13 mouse cellular contexts compared by ENCODE assay signal in genomic region chr11:21010867-21011266, GRCm38 (mm10).
DNase-seq lines count a peak whose midpoint lies in the region; ATAC-seq and TF ChIP-seq lines count a peak whose summit lies in the region.
"Had no signal": no experiment of that assay in that cellular context is flagged by ENCODE, and none has a peak within 500 bp of the region (broad histone marks: within the 10 kb centered on the region; RNA-seq: fewer than 3 reads in every experiment).

No protein-coding gene starts in this region.

- peak; percentile 83 for ATAC-seq in hindbrain, embryonic 11.5 days (ENCODE audit: low FRiP score)
- ATAC-seq in midbrain, embryonic 16.5 days, result 0 out of 2 replicates have a peak, but pooled peaks have one; percentile 45
- no peak for ATAC-seq in erythroid progenitor cell, adult 5-6 weeks (replicated peaks; ENCODE audit: low FRiP score, poor library complexity, severe bottlenecking)

- peaks cover 2% of the 10 kb centered on the region; the same call in 1 of the 2 replicates for H3K4me1 ChIP-seq in hindbrain, embryonic 11.5 days (replicated peaks; ENCODE audit: control insufficient read depth, insufficient read depth, low read length)
- H3K4me1 ChIP-seq in midbrain, embryonic 16.5 days (ENCODE audit: control insufficient read depth, insufficient read depth, low read length), result no peaks in the 10 kb centered on the region
- H3K4me1 ChIP-seq in lung, adult 2 months (ENCODE audit: control insufficient read depth, insufficient read depth, low read length), result peaks cover 9% of the 10 kb centered on the region
- H3K4me1 ChIP-seq: limb, embryonic 13.5 days had no signal

- no peak overlapping the region for H3K4me3 ChIP-seq in hindbrain, embryonic 11.5 days (ENCODE audit: low read depth, low read length)
- no peak overlapping the region for H3K4me3 ChIP-seq in midbrain, embryonic 16.5 days (ENCODE audit: low read depth, low read length)
- no peak overlapping the region for H3K4me3 ChIP-seq in lung, adult 2 months (replicated peaks; ENCODE audit: extremely low read depth, low read depth, low read length)
- H3K4me3 ChIP-seq: heart, embryonic 13.5 days; limb, embryonic 13.5 days had no signal

- H3K9ac ChIP-seq in hindbrain, embryonic 11.5 days (ENCODE audit: low read depth, low read length), result no peak overlapping the region
- H3K9ac ChIP-seq in midbrain, embryonic 16.5 days (ENCODE audit: low read depth, low read length), result no peak overlapping the region
- H3K9ac ChIP-seq: heart, embryonic 13.5 days; limb, embryonic 13.5 days had no signal

- no peak for TF ChIP-seq POLR2A in lung, adult 2 months (IDR thresholded peaks at IDR 0.05; ENCODE audit: borderline replicate concordance, extremely low read depth, low read depth, low read length)

- no peaks in the 10 kb centered on the region for H3K27me3 ChIP-seq in hindbrain, embryonic 11.5 days (ENCODE audit: control insufficient read depth, insufficient read depth, low read length)
- no peaks in the 10 kb centered on the region for H3K27me3 ChIP-seq in midbrain, embryonic 16.5 days (ENCODE audit: control insufficient read depth, insufficient read depth, low read depth, low read length)
- H3K27me3 ChIP-seq: heart, embryonic 13.5 days; limb, embryonic 13.5 days had no signal

- no peak for TF ChIP-seq CTCF in lung, adult 2 months (IDR thresholded peaks at IDR 0.05; ENCODE audit: insufficient read depth, low read length)

- H3K36me3 ChIP-seq in hindbrain, embryonic 11.5 days (ENCODE audit: control insufficient read depth, insufficient read depth, low read length), result no peaks in the 10 kb centered on the region
- no peaks in the 10 kb centered on the region for H3K36me3 ChIP-seq in midbrain, embryonic 16.5 days (ENCODE audit: control insufficient read depth, insufficient read depth, low read length)
- H3K36me3 ChIP-seq: heart, embryonic 13.5 days; limb, embryonic 13.5 days had no signal

- DNase-seq in kidney, postnatal 10 days, result peak; percentile 28
- no peak for DNase-seq in kidney, adult 11 months
- DNase-seq in embryo, embryonic 11 days, result peak; percentile 64
- peak; percentile 58 for DNase-seq in hindbrain, embryonic 11.5 days (ENCODE audit: low spot score)
- no peak for DNase-seq in lung, adult 2 months
- no peak for DNase-seq in adipocyte (ENCODE audit: low spot score)
- DNase-seq: cerebellum, adult 11-12 months; lung, postnatal 4 days had no signal

- peak overlapping the region; percentile 20; the same call in 1 of the 2 replicates for H3K27ac ChIP-seq in hindbrain, embryonic 11.5 days (ENCODE audit: low read depth, low read length)
- no peak overlapping the region for H3K27ac ChIP-seq in midbrain, embryonic 16.5 days (ENCODE audit: low read length)
- H3K27ac ChIP-seq: heart, embryonic 13.5 days; kidney, postnatal 0 days; limb, embryonic 13.5 days had no signal

- 24% methylated on average over 7 of the region's 7 CpGs for WGBS in hindbrain, embryonic 11.5 days
- WGBS in midbrain, embryonic 16.5 days, result 12% methylated on average over 7 of the region's 7 CpGs
- 77% methylated on average over 7 of the region's 7 CpGs for WGBS in lung, adult 2 months

- H3K4me2 ChIP-seq in hindbrain, embryonic 11.5 days (replicated peaks; ENCODE audit: low read depth, low read length), result no peak overlapping the region
- no peak overlapping the region for H3K4me2 ChIP-seq in midbrain, embryonic 16.5 days (ENCODE audit: low read length)
- H3K4me2 ChIP-seq: heart, embryonic 13.5 days; limb, embryonic 13.5 days had no signal

- no peaks in the 10 kb centered on the region for H3K9me3 ChIP-seq in hindbrain, embryonic 11.5 days (ENCODE audit: control insufficient read depth, low read length)
- no peaks in the 10 kb centered on the region for H3K9me3 ChIP-seq in midbrain, embryonic 16.5 days (replicated peaks; ENCODE audit: control insufficient read depth, low read length, poor library complexity, severe bottlenecking)
- H3K9me3 ChIP-seq: heart, embryonic 13.5 days; limb, embryonic 13.5 days had no signal

Comparison
In these comparisons a context has a peak if more than half of its experiments do, and no peak if none do; other contexts are left out.
1. DNase-seq: peak in kidney, postnatal 10 days (single experiment), embryo, embryonic 11 days (single experiment) and hindbrain, embryonic 11.5 days (single experiment); none in kidney, adult 11 months (single experiment), lung, adult 2 months (single experiment) and adipocyte (single experiment).